Mouse (Mus musculus) stomach, embryonic 14.5 days (tissue): ENCODE data around the gene Timm10. TPM values are rescaled to one million over a fixed set of nuclear protein-coding genes. Genes with fewer than 3 reads are reported as not detected.

Source experiments
- ATAC-seq: fragments of 200-750 bp; cut with Nextera tagmentation; 2 replicates; pipeline ENCODE4 v1.8.0; 2017; ENCODE audit warnings: low read depth, moderate TSS enrichment; ENCODE audit not compliant: insufficient number of reproducible peaks, insufficient read depth, low FRiP score
- H3K27ac ChIP-seq: fragments of 300-500 bp; sonication (generic); 2 replicates; pipeline ENCODE4 v1.5.1; 2014; ENCODE audit warnings: mild to moderate bottlenecking, low read length, moderate library complexity, mixed read lengths
- H3K27me3 ChIP-seq: fragments of 300-500 bp; sonication (generic); 2 replicates; pipeline ENCODE4 v1.6.1; 2014; ENCODE audit warnings: low read length, control low read depth, mixed read lengths; ENCODE audit not compliant: control insufficient read depth, insufficient read depth
- H3K36me3 ChIP-seq: fragments of 300-500 bp; sonication (generic); 2 replicates; pipeline ENCODE4 v1.6.1; 2014; ENCODE audit warnings: mild to moderate bottlenecking, control low read depth, low read length, moderate library complexity, mixed read lengths; ENCODE audit not compliant: control insufficient read depth, insufficient read depth
- H3K4me1 ChIP-seq: fragments of 300-500 bp; sonication (generic); 2 replicates; pipeline ENCODE4 v1.6.1; 2014; ENCODE audit warnings: low read length, control low read depth, mixed read lengths; ENCODE audit not compliant: control insufficient read depth, insufficient read depth
- H3K4me2 ChIP-seq: fragments of 300-500 bp; sonication (generic); replicated peaks from 2 replicates; pipeline ENCODE4 v1.6.1; 2014; ENCODE audit warnings: low read depth, low read length, control low read depth
- H3K4me3 ChIP-seq: fragments of 300-500 bp; sonication (generic); 2 replicates; pipeline ENCODE4 v1.5.1; 2014; ENCODE audit warnings: low read depth, low read length, control low read depth
- H3K9ac ChIP-seq: fragments of 300-500 bp; sonication (generic); replicated peaks from 2 replicates; pipeline ENCODE4 v1.6.1; 2014; ENCODE audit warnings: low read depth, mild to moderate bottlenecking, control low read depth, low read length, moderate library complexity, mixed read lengths
- H3K9me3 ChIP-seq: fragments of 300-500 bp; sonication (generic); 2 replicates; pipeline ENCODE4 v1.6.1; 2016; ENCODE audit warnings: low read depth, low read length, control low read depth; ENCODE audit not compliant: control insufficient read depth
- WGBS: fragments of 180-500 bp; shearing (Covaris S2); extraction: QIAGEN DNeasy Blood & Tissue Kit; methylation state at CpG from one replicate; pipeline ENCODE4 v1.1.7; 2014; 5-methylcytosine and 5-hydroxymethylcytosine counted together
- polyA plus RNA-seq: library from polyadenylated mRNA; unstranded; fragments of >200 nt; fragmentation: Nextera tagmentation; extraction: Ambion mirVana; gene quantifications from 2 replicates; pipeline ENCODE4 v1.2.1, GENCODE M21; 2014

Gene Timm10
- polyA plus RNA-seq, 1 experiment from 2014 or later: 60.2 TPM

GRCm38 (mm10) chr2:84806546-84806945 lies 20.3 kb upstream of the Timm10 start:
- Histone ChIP-seq H3K36me3 (no peaks in the 10 kb centered on the region; the same call in 1 of the 2 replicates), H3K4me2 (no peak overlapping the region), H3K9ac (no peak overlapping the region), H3K9me3 (no peaks in the 10 kb centered on the region), H3K4me1 (no peaks in the 10 kb centered on the region), H3K27me3 (no peaks in the 10 kb centered on the region), H3K27ac (no peak overlapping the region), H3K4me3 (no peak overlapping the region)
- 51% methylated on average over 5 of the region's 5 CpGs for WGBS
- no peak for ATAC-seq

GRCm38 (mm10) chr2:84809330-84809729 lies 17.5 kb upstream of the Timm10 start:
- no peaks in the 10 kb centered on the region for H3K9me3 ChIP-seq
- H3K27ac ChIP-seq: no peak overlapping the region
- H3K4me3 ChIP-seq: no peak overlapping the region
- H3K9ac ChIP-seq: no peak overlapping the region
- H3K4me1 ChIP-seq: no peaks in the 10 kb centered on the region
- no peak for ATAC-seq
- no peaks in the 10 kb centered on the region; the same call in 1 of the 2 replicates for H3K36me3 ChIP-seq
- no peak overlapping the region for H3K4me2 ChIP-seq
- H3K27me3 ChIP-seq: no peaks in the 10 kb centered on the region

GRCm38 (mm10) chr2:84810526-84810885 lies 16.3 kb upstream of the Timm10 start:
- H3K9me3 ChIP-seq: no peaks in the 10 kb centered on the region
- 78% methylated on average over 6 of the region's 6 CpGs for WGBS
- H3K4me2 ChIP-seq: peak overlapping the region; percentile 41
- no peak overlapping the region for H3K4me3 ChIP-seq
- ATAC-seq: no peak
- no peaks in the 10 kb centered on the region; the same call in 1 of the 2 replicates for H3K36me3 ChIP-seq
- H3K9ac ChIP-seq: no peak overlapping the region
- H3K27ac ChIP-seq: no peak overlapping the region
- H3K4me1 ChIP-seq: no peaks in the 10 kb centered on the region
- no peaks in the 10 kb centered on the region for H3K27me3 ChIP-seq

DNA sequence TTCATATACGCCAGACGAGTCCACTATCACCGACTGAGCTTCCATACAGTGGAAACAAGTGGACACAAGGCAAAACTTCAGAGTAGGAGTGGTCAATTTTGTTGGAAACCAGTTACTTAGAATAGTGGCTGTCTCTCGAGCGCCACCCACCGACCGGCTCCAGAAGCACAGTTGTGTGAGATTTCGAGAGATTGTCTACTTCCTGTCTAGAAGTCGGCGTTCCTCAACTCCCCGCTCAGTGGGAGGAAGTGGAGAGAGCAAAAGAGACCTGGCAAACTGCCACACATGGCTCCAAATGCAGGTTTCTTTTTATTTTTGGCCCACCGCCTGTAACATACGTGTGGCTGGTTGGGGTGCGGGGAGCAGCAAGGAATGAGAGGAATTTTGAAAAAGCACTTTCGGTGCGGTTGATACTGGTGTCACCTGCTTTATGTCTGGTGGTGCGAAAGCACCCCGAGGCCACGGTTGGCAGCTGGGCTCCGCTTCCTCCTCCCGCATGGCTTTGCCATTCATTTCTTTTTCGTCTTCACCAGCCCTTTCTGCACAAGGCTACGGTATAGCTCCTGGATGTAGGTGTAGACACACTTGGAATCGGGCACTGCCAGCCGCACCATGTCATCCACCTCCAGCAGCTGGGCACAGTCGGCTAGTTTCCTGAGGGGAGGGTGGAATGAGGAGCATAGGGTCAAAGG lies 15.8 kb upstream of the Timm10 start:
- peak overlapping the region; percentile 12; the same call in 1 of the 2 replicates for H3K4me3 ChIP-seq
- ATAC-seq: peak; percentile 68; the same call in 1 of the 2 replicates
- H3K27me3 ChIP-seq: no peaks in the 10 kb centered on the region
- peak overlapping the region; percentile 41 for H3K4me2 ChIP-seq
- no peaks in the 10 kb centered on the region for H3K9me3 ChIP-seq
- no peak overlapping the region for H3K27ac ChIP-seq
- H3K9ac ChIP-seq: no peak overlapping the region
- 29% methylated on average over 26 of the region's 26 CpGs for WGBS
- no peaks in the 10 kb centered on the region; the same call in 1 of the 2 replicates for H3K36me3 ChIP-seq
- H3K4me1 ChIP-seq: no peaks in the 10 kb centered on the region

GRCm38 (mm10) chr2:84811880-84812279 lies 14.9 kb upstream of the Timm10 start:
- Histone ChIP-seq H3K27me3 (no peaks in the 10 kb centered on the region), H3K9ac (no peak overlapping the region), H3K4me1 (no peaks in the 10 kb centered on the region), H3K4me2 (no peak overlapping the region), H3K9me3 (no peaks in the 10 kb centered on the region), H3K27ac (no peak overlapping the region), H3K36me3 (no peaks in the 10 kb centered on the region; the same call in 1 of the 2 replicates), H3K4me3 (no peak overlapping the region)
- ATAC-seq: peak; percentile 67; the same call in 1 of the 2 replicates
- 62% methylated on average over 7 of the region's 7 CpGs for WGBS

DNA sequence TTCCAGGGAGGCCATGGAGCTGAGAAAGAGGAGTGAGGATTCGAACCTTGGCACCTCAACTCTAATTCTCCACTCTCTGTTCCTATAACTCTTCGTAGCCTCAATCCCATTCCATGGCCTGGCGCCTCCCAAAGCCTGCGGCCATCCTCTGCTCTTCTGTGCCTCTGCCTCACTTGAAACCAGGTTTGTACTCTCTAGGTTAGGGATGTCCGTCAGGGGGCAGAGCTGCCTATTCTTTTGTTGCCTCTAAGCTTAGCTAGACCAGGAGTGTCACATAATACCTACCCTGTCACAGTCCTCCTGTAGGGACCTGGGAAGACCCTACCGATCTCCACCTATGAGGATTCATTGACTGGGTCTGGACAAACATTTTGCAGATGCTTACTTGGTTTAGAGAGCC lies 14.1 kb upstream of the Timm10 start:
- Histone ChIP-seq H3K27me3 (no peaks in the 10 kb centered on the region), H3K4me1 (no peaks in the 10 kb centered on the region), H3K27ac (no peak overlapping the region), H3K9me3 (no peaks in the 10 kb centered on the region), H3K9ac (no peak overlapping the region), H3K36me3 (no peaks in the 10 kb centered on the region; the same call in 1 of the 2 replicates), H3K4me3 (no peak overlapping the region), H3K4me2 (no peak overlapping the region)
- WGBS: 76% methylated on average over 6 of the region's 6 CpGs
- no peak for ATAC-seq

DNA sequence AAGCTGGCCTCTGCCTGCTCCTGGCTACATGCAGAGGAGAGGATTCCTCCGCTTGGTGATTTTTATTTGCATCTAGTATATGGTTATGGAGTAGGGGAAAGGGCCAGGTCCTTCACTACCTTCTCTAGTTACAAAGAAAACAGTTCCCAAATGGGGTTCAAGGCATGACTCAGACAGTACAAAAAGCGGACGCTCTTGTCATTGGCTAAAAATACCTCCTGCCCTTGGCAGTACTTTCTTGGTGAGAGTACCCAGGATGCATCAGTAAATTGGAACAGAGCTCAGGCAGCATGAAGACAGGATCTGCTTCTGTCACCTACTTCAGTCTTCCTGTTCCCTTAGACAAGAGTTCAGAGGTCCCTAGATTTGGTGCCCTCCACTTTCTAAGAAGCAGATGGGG lies 6.9 kb upstream of the Timm10 start:
- WGBS: 59% methylated on average over 3 of the region's 3 CpGs
- Histone ChIP-seq H3K9me3 (no peaks in the 10 kb centered on the region), H3K9ac (no peak overlapping the region), H3K4me1 (no peaks in the 10 kb centered on the region), H3K4me2 (no peak overlapping the region), H3K27ac (no peak overlapping the region), H3K27me3 (no peaks in the 10 kb centered on the region), H3K36me3 (no peaks in the 10 kb centered on the region), H3K4me3 (no peak overlapping the region)
- ATAC-seq: no peak

- Histone ChIP-seq H3K9ac (no peak within 1 kb of the TSS), H3K36me3 (no peaks in the 10 kb centered on the region), H3K4me1 (0 out of 2 replicates have a peak, but pooled peaks cover 1% of the 10 kb centered on the region), H3K27ac (no peak within 1 kb of the TSS), H3K4me2 (no peak within 1 kb of the TSS), H3K4me3 (no peak within 1 kb of the TSS), H3K27me3 (no peaks in the 10 kb centered on the region), H3K9me3 (no peaks in the 10 kb centered on the region)
- 45% methylated on average over 13 of the region's 13 CpGs for WGBS
- no peak for ATAC-seq
These were observed 4.2 kb upstream of the Timm10 start, which contains the start of gene Smtnl1 for GRCm38 (mm10) chr2:84822552-84822951. TSS of gene Smtnl1 (minus strand) at chr2:84822652.

DNA sequence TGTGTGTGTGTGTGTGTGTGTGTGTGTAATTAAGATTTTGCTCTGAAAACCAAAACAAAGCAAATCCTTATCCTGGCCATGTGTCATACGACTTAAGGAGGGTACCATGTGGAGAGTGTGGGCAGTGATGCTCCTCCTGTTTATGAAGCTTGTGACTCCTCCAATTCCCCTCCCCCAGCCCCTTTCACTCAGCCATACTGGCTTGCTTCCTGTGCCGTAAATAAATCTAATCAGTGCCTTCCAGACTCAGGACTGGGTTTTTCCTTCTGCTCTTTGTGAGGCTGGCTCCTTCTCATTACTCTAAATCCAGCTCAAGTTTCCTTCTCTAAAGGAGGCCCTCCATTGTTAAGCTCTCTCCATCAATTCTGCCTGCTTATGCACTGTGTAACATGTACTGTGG lies 3.6 kb upstream of the Timm10 start:
- no peak overlapping the region for H3K4me3 ChIP-seq
- no peaks in the 10 kb centered on the region for H3K27me3 ChIP-seq
- no peak overlapping the region for H3K4me2 ChIP-seq
- H3K27ac ChIP-seq: no peak overlapping the region
- ATAC-seq: no peak
- no peaks in the 10 kb centered on the region for H3K9me3 ChIP-seq
- WGBS: 36% methylated on average over 2 of the region's 2 CpGs
- H3K9ac ChIP-seq: no peak overlapping the region
- 0 out of 2 replicates have a peak, but pooled peaks cover 4% of the 10 kb centered on the region for H3K4me1 ChIP-seq
- no peaks in the 10 kb centered on the region for H3K36me3 ChIP-seq
